8 mouse cellular contexts compared by ENCODE assay signal in genomic region chr11:105181126-105181637, GRCm38 (mm10). TPM values are rescaled to one million over a fixed set of nuclear protein-coding genes. Genes with fewer than 3 reads are reported as not detected.
DNase-seq lines count a peak whose midpoint lies in the region; ATAC-seq and TF ChIP-seq lines count a peak whose summit lies in the region.

No protein-coding gene starts in this region.

- H3K36me3 ChIP-seq in ES-E14 (ENCODE audit: control insufficient read depth, insufficient read depth, low read length, poor library complexity, severe bottlenecking): peaks cover 2% of the 10 kb centered on the region
- H3K36me3 ChIP-seq in forebrain, embryonic 16.5 days (ENCODE audit: control insufficient read depth, insufficient read depth): peaks cover 13% of the 10 kb centered on the region
- H3K36me3 ChIP-seq in lung, embryonic 15.5 days: peaks cover 20% of the 10 kb centered on the region; the same call in 1 of the 2 replicates

- H3K4me2 ChIP-seq in forebrain, embryonic 16.5 days (ENCODE audit: low read length): peak overlapping the region; percentile 69
- peak overlapping the region; percentile 84 for H3K4me2 ChIP-seq in lung, embryonic 15.5 days

- H3K9ac ChIP-seq in ES-E14 (ENCODE audit: insufficient read depth, low read depth, low read length, poor library complexity, severe bottlenecking): peak overlapping the region; percentile 98
- peak overlapping the region; percentile 99 for H3K9ac ChIP-seq in forebrain, embryonic 16.5 days (replicated peaks; ENCODE audit: low read depth, low read length)
- peak overlapping the region; percentile 100 for H3K9ac ChIP-seq in lung, embryonic 15.5 days

- ATAC-seq in forebrain, embryonic 16.5 days: peak; percentile 96
- ATAC-seq in lung, embryonic 15.5 days (ENCODE audit: borderline replicate concordance, extremely low read depth, low FRiP score, low TSS enrichment): peak; percentile 98

- DNase-seq in ES-E14 (ENCODE audit: low read depth, low spot score): peak; percentile 92
- peak; percentile 87 for DNase-seq in cerebellum, adult 11-12 months
- DNase-seq in heart, postnatal 4 days: peak; percentile 97
- DNase-seq in layer of hippocampus, adult 8-10 months (ENCODE audit: low spot score in 2 of 2): peak; percentile 74 to 77
- DNase-seq in ovary, adult 18-20 months (ENCODE audit: low spot score): peak; percentile 92
- peak; percentile 96 for DNase-seq in thymus, postnatal 0 days (ENCODE audit: low spot score)

- H3K4me1 ChIP-seq in ES-E14 (ENCODE audit: control insufficient read depth in 2 of 2, insufficient read depth in 2 of 2, low read length in 2 of 2, poor library complexity in 1 of 2): peaks cover 0 to 2% of the 10 kb centered on the region in 2 experiments; a peak in 2 of 4 replicates
- peaks cover 20% of the 10 kb centered on the region for H3K4me1 ChIP-seq in forebrain, embryonic 16.5 days (replicated peaks; ENCODE audit: control insufficient read depth, insufficient read depth, low read length)
- peaks cover 17% of the 10 kb centered on the region for H3K4me1 ChIP-seq in lung, embryonic 15.5 days

- in situ Hi-C loops in ES-E14 (cut with MboI; ENCODE audit: low sequenced_read_pairs in 2 of 2, unreplicated experiment in 2 of 2): no loop called here

- H3K9me3 ChIP-seq in ES-E14 (ENCODE audit: control insufficient read depth, insufficient read depth, low read depth, low read length): no peaks in the 10 kb centered on the region
- H3K9me3 ChIP-seq in forebrain, embryonic 16.5 days (ENCODE audit: control insufficient read depth, low read length): no peaks in the 10 kb centered on the region
- H3K9me3 ChIP-seq in lung, embryonic 15.5 days: no peaks in the 10 kb centered on the region

- H3K27me3 ChIP-seq in forebrain, embryonic 16.5 days (replicated peaks; ENCODE audit: control insufficient read depth, insufficient read depth, low read length): no peaks in the 10 kb centered on the region
- no peaks in the 10 kb centered on the region for H3K27me3 ChIP-seq in lung, embryonic 15.5 days

- peak overlapping the region; percentile 87 for H3K27ac ChIP-seq in ES-E14 (ENCODE audit: insufficient read depth, low read depth, low read length, poor library complexity, severe bottlenecking)
- H3K27ac ChIP-seq in forebrain, embryonic 16.5 days (ENCODE audit: low read length): peak overlapping the region; percentile 93
- peak overlapping the region; percentile 94 for H3K27ac ChIP-seq in lung, embryonic 15.5 days

- WGBS in forebrain, embryonic 16.5 days: under 1% methylated on average over 51 of the region's 60 CpGs
- 0% methylated on average over 46 of the region's 60 CpGs for WGBS in lung, embryonic 15.5 days

- H3K4me3 ChIP-seq in ES-E14 (ENCODE audit: insufficient read depth in 1 of 2, low read depth in 1 of 2, low read length in 2 of 2, poor library complexity in 1 of 2, severe bottlenecking in 1 of 2): peak overlapping the region; percentile 97 to 98
- peak overlapping the region; percentile 94 for H3K4me3 ChIP-seq in forebrain, embryonic 16.5 days (replicated peaks; ENCODE audit: low read length)
- H3K4me3 ChIP-seq in lung, embryonic 15.5 days: peak overlapping the region; percentile 79

TF ChIP-seq in ES-E14, 5 proteins besides CTCF, POLR2A, EP300 and RAD21:
- TF ChIP-seq CHD2 (IDR thresholded peaks at IDR 0.05; ENCODE audit: low read depth, low read length) (peak; percentile 76; the same call in 1 of the 2 replicates), MAFK (IDR thresholded peaks at IDR 0.05; ENCODE audit: insufficient read depth, low read depth, low read length) (no peak)

RNA-seq across cellular contexts. Expression of gene Tlk2, which starts 2.6 kb away (rescaled TPM):
- 75.5 and 96.2 TPM in 2 replicates for total RNA-seq in ES-E14 (2012; rRNA removed)
- 17.7 and 20.9 TPM in 2 replicates for polyA plus RNA-seq in forebrain, embryonic 16.5 days (2015; fragmentation: Nextera tagmentation; extraction: Ambion mirVana)
- 10 to 100 TPM; 51.2 to 52.0 TPM for total RNA-seq in heart, postnatal 4 days (2021)
- total RNA-seq in layer of hippocampus, adult 8-10 months (2022): 10 to 100 TPM; 48.1 to 53.5 (median 53.0) TPM
- polyA plus RNA-seq in lung, embryonic 15.5 days (2015; fragmentation: Nextera tagmentation; extraction: Ambion mirVana): 18.7 and 18.9 TPM in 2 replicates
- 18.3 and 19.1 TPM in 2 replicates for polyA plus RNA-seq in thymus, postnatal 0 days (2015; fragmentation: Nextera tagmentation; extraction: Ambion mirVana)

RNA-seq across cellular contexts. Expression of gene Gm10842, which starts 34.5 kb away (rescaled TPM):
- total RNA-seq in ES-E14 (2012; rRNA removed): not detected in 2 replicates
- polyA plus RNA-seq in forebrain, embryonic 16.5 days (2015; fragmentation: Nextera tagmentation; extraction: Ambion mirVana): not detected in 2 replicates
- total RNA-seq in heart, postnatal 4 days (2021): not detected
- not detected for total RNA-seq in layer of hippocampus, adult 8-10 months (2022)
- not detected in 2 replicates for polyA plus RNA-seq in lung, embryonic 15.5 days (2015; fragmentation: Nextera tagmentation; extraction: Ambion mirVana)
- polyA plus RNA-seq in thymus, postnatal 0 days (2015; fragmentation: Nextera tagmentation; extraction: Ambion mirVana): not detected in 2 replicates

RNA-seq across cellular contexts. Expression of gene Mettl2, which starts 55.0 kb away (rescaled TPM):
- 44.2 and 57.6 TPM in 2 replicates for total RNA-seq in ES-E14 (2012; rRNA removed)
- polyA plus RNA-seq in forebrain, embryonic 16.5 days (2015; fragmentation: Nextera tagmentation; extraction: Ambion mirVana): 30.0 and 30.7 TPM in 2 replicates
- 10 to 100 TPM; 16.2 TPM for total RNA-seq in heart, postnatal 4 days (2021)
- 10 to 100 TPM; 15.5 to 19.5 (median 17.7) TPM for total RNA-seq in layer of hippocampus, adult 8-10 months (2022)
- 35.5 and 44.0 TPM in 2 replicates for polyA plus RNA-seq in lung, embryonic 15.5 days (2015; fragmentation: Nextera tagmentation; extraction: Ambion mirVana)
- 23.3 and 29.7 TPM in 2 replicates for polyA plus RNA-seq in thymus, postnatal 0 days (2015; fragmentation: Nextera tagmentation; extraction: Ambion mirVana)

Comparison
In these comparisons a context has a peak if more than half of its experiments do, and no peak if none do; other contexts are left out.
1. Peak in every context shown above with its lines: DNase-seq, ATAC-seq, H3K4me3 ChIP-seq and H3K27ac ChIP-seq.